Mouse (Mus musculus) E14TG2a.4 (cell line): Measurements from ENCODE around the gene Ntn4.

Experiments used
- CTCF ChIP-seq: conservative IDR thresholded peaks from 2 replicates; pipeline ENCODE4 v1.5.1; 2014; ENCODE audit warnings: low read length
- NANOG ChIP-seq: IDR thresholded peaks from 2 replicates; pipeline ENCODE4 v1.6.1; 2014; ENCODE audit warnings: borderline replicate concordance, low read length, mixed read lengths

DNA sequence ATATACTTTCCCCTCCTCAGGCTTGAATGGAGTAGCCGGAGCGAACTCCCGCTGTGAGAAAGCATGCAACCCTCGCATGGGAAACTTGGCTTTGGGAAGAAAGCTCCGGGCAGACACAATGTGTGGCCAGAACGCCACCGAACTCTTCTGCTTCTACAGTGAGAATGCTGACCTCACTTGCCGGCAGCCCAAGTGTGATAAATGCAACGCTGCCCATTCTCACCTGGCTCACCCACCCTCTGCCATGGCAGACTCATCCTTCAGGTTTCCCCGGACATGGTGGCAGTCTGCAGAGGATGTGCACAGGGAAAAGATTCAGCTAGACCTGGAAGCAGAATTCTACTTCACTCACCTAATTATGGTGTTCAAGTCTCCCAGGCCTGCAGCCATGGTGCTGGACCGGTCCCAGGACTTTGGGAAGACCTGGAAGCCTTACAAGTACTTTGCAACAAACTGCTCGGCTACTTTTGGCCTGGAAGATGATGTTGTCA lies 4.0 kb downstream of the Ntn4 start:
- TF ChIP-seq CTCF (no peak), NANOG (no peak)
